Mouse (Mus musculus) embryonic facial prominence, embryonic 15.5 days (tissue): ENCODE results near the gene Hscb. TPM values are rescaled to one million over a fixed set of nuclear protein-coding genes. Genes with fewer than 3 reads are reported as not detected.
"Not testable (repeated sequence)": the region's sequence is repeated elsewhere in the genome, so short reads cannot be mapped to it uniquely, and the experiment has no call there.

Experiments used
- ATAC-seq: fragments of 200-750 bp; cut with Nextera tagmentation; 2 replicates; pipeline ENCODE4 v1.8.0; 2017; ENCODE audit warnings: low read depth, moderate TSS enrichment; ENCODE audit not compliant: insufficient number of reproducible peaks, low FRiP score, low TSS enrichment
- H3K27ac ChIP-seq: fragments of 300-500 bp; sonication (generic); replicated peaks from 2 replicates; pipeline ENCODE4 v1.5.1; 2015; ENCODE audit warnings: mild to moderate bottlenecking, inconsistent platforms
- H3K27me3 ChIP-seq: fragments of 300-500 bp; sonication (generic); 2 replicates; pipeline ENCODE4 v1.6.1; 2015; ENCODE audit warnings: inconsistent platforms
- H3K36me3 ChIP-seq: fragments of 300-500 bp; sonication (generic); 2 replicates; pipeline ENCODE4 v1.6.1; 2015; ENCODE audit warnings: mild to moderate bottlenecking, inconsistent platforms
- H3K4me1 ChIP-seq: fragments of 300-500 bp; sonication (generic); 2 replicates; pipeline ENCODE4 v1.6.1; 2015; ENCODE audit warnings: inconsistent platforms
- H3K4me2 ChIP-seq: fragments of 300-500 bp; sonication (generic); replicated peaks from 2 replicates; pipeline ENCODE4 v1.6.1; 2015; ENCODE audit warnings: mild to moderate bottlenecking, inconsistent platforms
- H3K4me3 ChIP-seq: fragments of 300-500 bp; sonication (generic); replicated peaks from 2 replicates; pipeline ENCODE4 v1.5.1; 2015; ENCODE audit warnings: mild to moderate bottlenecking, inconsistent platforms
- H3K9ac ChIP-seq: fragments of 300-500 bp; sonication (generic); 2 replicates; pipeline ENCODE4 v1.6.1; 2015; ENCODE audit warnings: inconsistent platforms
- H3K9me3 ChIP-seq: fragments of 300-500 bp; sonication (generic); replicated peaks from 2 replicates; pipeline ENCODE4 v1.6.1; 2016; ENCODE audit warnings: inconsistent platforms
- WGBS: fragments of 180-500 bp; shearing (Covaris S2); methylation state at CpG from one replicate; pipeline ENCODE4 v1.1.7; 2015; 5-methylcytosine and 5-hydroxymethylcytosine counted together
- polyA plus RNA-seq: library from polyadenylated mRNA; unstranded; fragments of >200 nt; fragmentation: Nextera tagmentation; extraction: Ambion mirVana; gene quantifications from 2 replicates; pipeline ENCODE4 v1.2.1, GENCODE M21; 2015

Hscb gene
- polyA plus RNA-seq, 1 experiment from 2014 or later: 24.6 TPM

DNA sequence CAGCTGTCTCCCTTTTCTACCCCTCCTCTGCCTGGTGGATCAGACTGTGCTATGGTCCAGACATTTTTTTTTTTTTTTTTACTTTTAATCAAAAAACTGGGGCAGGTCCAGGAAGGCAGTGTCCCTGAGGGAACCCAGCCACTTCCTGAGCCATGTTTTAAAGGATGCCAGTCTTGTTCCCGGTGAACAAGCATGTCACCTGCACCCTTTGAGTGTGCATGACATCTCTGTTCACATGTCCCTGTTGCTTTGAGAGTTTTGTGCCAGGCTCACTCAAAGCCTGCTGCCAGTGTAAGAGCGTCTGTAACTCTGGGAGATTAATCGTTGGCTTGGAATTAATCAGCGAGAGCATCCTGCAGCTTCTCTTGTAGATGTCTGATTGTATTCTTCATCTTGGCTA lies 28.9 kb upstream of the Hscb start:
- H3K27me3 ChIP-seq: no peaks in the 10 kb centered on the region
- H3K36me3 ChIP-seq: peaks cover 15% of the 10 kb centered on the region; the same call in 1 of the 2 replicates
- H3K4me1 ChIP-seq: peaks cover 8% of the 10 kb centered on the region; the same call in 1 of the 2 replicates
- no peaks in the 10 kb centered on the region for H3K9me3 ChIP-seq
- H3K27ac ChIP-seq: no peak overlapping the region
- 67% methylated on average over 4 of the region's 4 CpGs for WGBS
- no peak overlapping the region for H3K9ac ChIP-seq
- no peak for ATAC-seq
- H3K4me2 ChIP-seq: no peak overlapping the region
- no peak overlapping the region for H3K4me3 ChIP-seq

DNA sequence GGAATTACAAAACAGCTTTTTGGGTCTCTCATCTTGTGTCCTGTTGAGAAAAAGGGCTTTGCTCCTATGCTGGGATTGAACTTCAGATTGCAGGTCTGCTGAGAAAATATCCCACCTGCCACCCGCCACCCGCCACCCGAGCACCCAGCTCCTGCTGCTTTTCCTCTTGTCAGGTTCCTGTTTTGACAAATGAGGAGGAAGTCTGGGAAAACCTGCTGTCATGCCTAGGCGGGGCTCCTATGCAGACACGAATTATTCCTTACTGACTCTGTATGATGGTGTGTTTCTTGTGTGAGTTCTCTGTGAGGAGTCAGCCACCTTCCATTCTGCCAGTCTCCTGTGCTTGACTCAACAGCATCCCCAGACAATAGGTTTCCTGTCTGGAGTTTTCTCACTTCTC lies 20.9 kb upstream of the Hscb start:
- H3K9me3 ChIP-seq: no peaks in the 10 kb centered on the region
- peaks cover 19% of the 10 kb centered on the region for H3K36me3 ChIP-seq
- no peak overlapping the region for H3K4me2 ChIP-seq
- H3K4me3 ChIP-seq: no peak overlapping the region
- ATAC-seq: no peak
- no peaks in the 10 kb centered on the region for H3K4me1 ChIP-seq
- no peak overlapping the region for H3K27ac ChIP-seq
- H3K9ac ChIP-seq: no peak overlapping the region
- H3K27me3 ChIP-seq: no peaks in the 10 kb centered on the region
- 86% methylated on average over 5 of the region's 5 CpGs for WGBS

DNA sequence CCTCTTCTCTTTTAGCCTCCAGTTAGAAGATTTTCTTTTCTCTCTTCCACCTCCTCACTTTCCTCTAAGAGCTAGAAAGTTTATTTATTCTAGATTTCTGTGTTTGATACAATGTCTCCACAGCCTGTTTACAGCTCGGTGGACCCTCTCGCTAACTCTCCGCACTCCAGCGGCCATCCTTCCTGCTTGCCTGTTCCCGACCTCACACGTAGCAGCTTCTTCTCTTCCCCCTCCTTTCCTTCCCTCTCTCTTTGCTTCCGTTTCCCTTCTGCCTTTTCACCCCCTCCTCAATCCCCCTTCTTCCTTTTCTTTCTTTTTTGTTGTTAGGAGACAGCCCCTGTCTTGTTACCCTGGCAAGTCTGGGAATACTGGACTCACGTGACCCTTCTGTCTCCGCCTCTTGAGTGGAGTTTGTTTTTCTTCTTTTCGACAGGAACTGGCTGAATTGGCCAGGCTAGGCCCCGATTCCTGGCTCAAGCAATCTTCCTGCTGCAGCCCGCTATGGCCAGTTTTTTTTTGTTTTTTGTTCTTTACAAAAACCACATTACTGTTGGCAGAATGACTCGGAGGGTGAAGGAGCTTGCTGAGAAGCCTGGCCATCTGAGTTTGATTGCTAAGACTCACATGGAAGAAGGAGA lies 19.6 kb upstream of the Hscb start:
- 52% methylated on average over 13 of the region's 13 CpGs for WGBS
- Histone ChIP-seq H3K4me3 (0 out of 2 replicates have a peak overlapping the region, but pooled peaks have one; percentile 10), H3K9me3 (no peaks in the 10 kb centered on the region), H3K36me3 (peaks cover 19% of the 10 kb centered on the region), H3K4me2 (no peak overlapping the region), H3K27ac (peak overlapping the region; percentile 78), H3K27me3 (no peaks in the 10 kb centered on the region), H3K9ac (no peak overlapping the region), H3K4me1 (no peaks in the 10 kb centered on the region)
- 0 out of 2 replicates have a peak, but pooled peaks have one; percentile 43 for ATAC-seq

DNA sequence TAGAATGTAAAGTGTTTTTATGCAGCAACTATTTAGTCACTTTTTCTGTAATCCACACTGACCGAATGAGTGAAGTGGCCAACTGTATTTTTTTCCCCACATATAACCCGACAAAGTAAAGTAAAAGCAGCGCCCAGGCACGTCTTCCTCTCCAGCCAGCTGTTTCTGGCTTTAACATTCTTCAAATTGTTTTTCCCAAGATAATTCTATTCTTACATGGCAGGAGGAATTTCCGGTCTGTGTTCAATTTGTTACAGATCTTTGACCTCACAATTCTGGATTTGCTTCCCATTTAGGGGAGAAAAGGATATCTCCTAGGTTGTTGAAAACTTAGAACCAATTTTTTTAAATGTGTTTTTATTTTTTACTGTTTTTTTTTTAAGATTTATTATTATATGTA lies 17.5 kb upstream of the Hscb start:
- no peak for ATAC-seq
- H3K27me3 ChIP-seq: no peaks in the 10 kb centered on the region
- 22% methylated on average over 5 of the region's 5 CpGs for WGBS
- no peak overlapping the region for H3K4me2 ChIP-seq
- H3K9ac ChIP-seq: no peak overlapping the region
- no peaks in the 10 kb centered on the region for H3K9me3 ChIP-seq
- peaks cover 11% of the 10 kb centered on the region; the same call in 1 of the 2 replicates for H3K36me3 ChIP-seq
- 0 out of 2 replicates have a peak overlapping the region, but pooled peaks have one; percentile 34 for H3K27ac ChIP-seq
- no peaks in the 10 kb centered on the region for H3K4me1 ChIP-seq
- H3K4me3 ChIP-seq: no peak overlapping the region

DNA sequence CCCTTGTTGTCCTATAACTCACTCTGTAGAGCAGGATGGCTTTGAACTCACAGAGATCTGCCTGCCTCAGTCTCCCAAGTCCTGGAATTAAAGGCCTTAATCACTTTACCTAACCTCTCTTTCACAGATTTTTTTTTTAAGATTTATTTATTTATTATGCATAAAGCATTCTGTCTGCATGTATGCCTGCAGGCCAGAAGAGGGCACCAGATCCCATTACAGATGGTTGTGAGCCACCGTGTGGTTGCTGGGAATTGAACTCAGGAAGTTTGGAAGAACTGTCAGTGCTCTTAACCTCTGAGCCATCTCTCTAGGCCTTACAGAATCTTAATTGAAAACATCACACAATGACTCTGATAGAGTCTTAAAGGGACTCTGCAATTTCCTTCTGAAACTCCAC lies 13.4 kb upstream of the Hscb start:
- H3K36me3 ChIP-seq: peaks cover 17% of the 10 kb centered on the region; the same call in 1 of the 2 replicates
- no peak for ATAC-seq
- H3K4me2 ChIP-seq: no peak overlapping the region
- no peak overlapping the region for H3K4me3 ChIP-seq
- H3K9ac ChIP-seq: no peak overlapping the region
- WGBS: 80% methylated on average over 1 of the region's 1 CpGs
- no peaks in the 10 kb centered on the region for H3K27me3 ChIP-seq
- H3K9me3 ChIP-seq: no peaks in the 10 kb centered on the region
- no peak overlapping the region for H3K27ac ChIP-seq
- no peaks in the 10 kb centered on the region for H3K4me1 ChIP-seq

DNA sequence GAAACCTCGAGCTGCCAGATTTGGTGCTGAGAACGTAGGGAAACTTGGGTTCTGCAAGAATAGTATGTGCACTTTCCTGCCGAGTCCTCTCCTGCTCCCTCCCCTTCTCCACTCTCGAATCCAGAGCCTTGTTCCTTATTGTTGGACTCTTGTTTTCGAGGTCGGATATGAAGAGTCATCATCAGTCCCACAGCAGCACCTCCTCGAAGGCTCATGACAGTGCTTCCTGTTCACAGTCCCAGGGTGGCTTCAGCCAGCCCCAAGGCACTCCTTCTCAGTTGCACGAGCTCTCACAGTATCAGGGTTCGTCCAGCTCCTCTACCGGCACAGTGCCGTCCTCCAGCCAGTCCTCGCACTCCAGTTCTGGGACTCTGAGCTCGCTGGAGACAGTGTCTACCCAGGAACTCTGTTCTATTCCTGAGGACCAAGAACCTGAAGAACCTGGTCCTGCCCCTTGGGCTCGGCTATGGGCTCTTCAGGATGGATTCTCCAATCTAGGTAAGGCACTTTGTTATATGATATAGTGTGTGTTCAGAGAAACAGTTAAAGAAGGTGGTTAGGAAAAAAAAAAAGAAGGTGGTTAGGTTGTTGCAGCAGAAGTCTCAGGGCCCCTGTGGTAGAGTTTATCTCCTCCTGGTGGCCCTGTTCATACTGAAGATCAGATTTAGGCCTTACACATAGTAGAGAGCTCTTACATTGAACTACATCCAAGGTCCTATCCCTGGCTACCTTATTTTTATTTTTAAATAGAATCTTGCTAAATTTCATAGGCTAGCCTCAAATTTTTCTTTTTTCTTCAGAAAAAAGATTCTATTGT lies 1.7 kb upstream of the Hscb start:
- no peaks in the 10 kb centered on the region for H3K9me3 ChIP-seq
- no peaks in the 10 kb centered on the region for H3K27me3 ChIP-seq
- H3K4me3 ChIP-seq: no peak overlapping the region
- H3K36me3 ChIP-seq: peaks cover 7% of the 10 kb centered on the region; the same call in 1 of the 2 replicates
- peaks cover 9% of the 10 kb centered on the region; the same call in 1 of the 2 replicates for H3K4me1 ChIP-seq
- no peak overlapping the region; the same call in 1 of the 2 replicates for H3K4me2 ChIP-seq
- 90% methylated on average over 14 of the region's 14 CpGs for WGBS
- no peak overlapping the region for H3K9ac ChIP-seq
- no peak overlapping the region for H3K27ac ChIP-seq
- no peak for ATAC-seq

DNA sequence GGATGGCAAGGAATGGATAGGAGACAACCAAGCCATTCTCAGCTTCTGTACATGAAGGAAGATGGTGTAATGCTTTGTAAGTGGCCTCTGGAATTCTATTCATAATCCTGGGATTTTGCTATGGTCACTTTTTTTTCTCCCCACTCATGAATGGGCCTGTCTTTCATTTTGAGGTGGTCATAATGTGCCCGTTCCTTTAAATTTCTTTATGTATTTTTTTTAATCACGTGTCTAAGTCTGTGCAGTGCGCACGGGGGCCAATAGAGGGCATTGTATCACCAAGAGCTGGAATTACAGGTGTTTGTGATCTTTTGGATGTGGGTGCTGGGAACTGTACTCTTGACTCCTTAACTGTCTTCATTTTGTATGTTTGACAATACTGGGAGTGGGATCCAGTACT lies 888 bp upstream of the Hscb start:
- H3K4me1 ChIP-seq: peaks cover 9% of the 10 kb centered on the region; the same call in 1 of the 2 replicates
- no peaks in the 10 kb centered on the region for H3K9me3 ChIP-seq
- no peaks in the 10 kb centered on the region for H3K27me3 ChIP-seq
- peaks cover 7% of the 10 kb centered on the region; the same call in 1 of the 2 replicates for H3K36me3 ChIP-seq
- WGBS: 4% methylated on average over 4 of the region's 4 CpGs
- peak overlapping the region; percentile 82 for H3K27ac ChIP-seq
- peak overlapping the region; percentile 68 for H3K4me3 ChIP-seq
- peak overlapping the region; percentile 41 for H3K9ac ChIP-seq
- H3K4me2 ChIP-seq: peak overlapping the region; percentile 55
- ATAC-seq: no peak

DNA sequence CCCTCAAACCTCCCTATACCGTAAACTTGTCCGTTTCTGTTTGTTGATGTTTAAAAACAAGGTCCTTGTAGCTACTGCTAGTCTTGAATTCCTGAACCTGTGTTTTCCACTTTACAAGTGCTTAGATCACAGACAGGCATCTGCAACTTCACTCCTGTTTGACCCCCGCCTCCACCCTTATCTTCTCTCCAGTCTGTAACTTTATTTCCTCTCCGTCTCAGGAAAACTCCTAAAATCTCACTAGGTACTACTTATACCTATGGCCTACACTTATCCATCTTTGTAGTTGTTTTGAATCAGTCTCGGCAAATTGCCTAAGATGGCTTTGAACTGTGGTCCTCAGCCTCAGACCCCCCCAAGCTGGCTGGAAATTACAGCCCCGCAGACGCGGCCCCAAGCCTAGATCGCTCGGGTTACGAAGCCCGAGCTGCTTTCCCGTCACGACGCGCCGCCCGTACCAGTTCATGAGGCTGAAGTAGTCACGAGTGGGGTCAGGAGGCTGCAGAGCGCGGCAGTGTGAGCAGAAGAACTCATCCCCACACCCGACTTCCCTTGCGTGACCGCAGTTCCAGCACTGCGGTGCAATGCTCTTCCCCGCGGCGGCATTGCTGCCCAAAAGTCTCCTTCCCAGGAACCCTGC lies 419 bp downstream of the Hscb start:
- 6% methylated on average over 28 of the region's 28 CpGs for WGBS
- peak overlapping the region; percentile 68 for H3K4me3 ChIP-seq
- H3K9ac ChIP-seq: peak overlapping the region; percentile 67
- H3K9me3 ChIP-seq: no peaks in the 10 kb centered on the region
- peak overlapping the region; percentile 85 for H3K27ac ChIP-seq
- no peaks in the 10 kb centered on the region for H3K27me3 ChIP-seq
- peaks cover 9% of the 10 kb centered on the region; the same call in 1 of the 2 replicates for H3K4me1 ChIP-seq
- H3K36me3 ChIP-seq: peaks cover 5% of the 10 kb centered on the region; the same call in 1 of the 2 replicates
- ATAC-seq: peak; percentile 76
- H3K4me2 ChIP-seq: peak overlapping the region; percentile 77

DNA sequence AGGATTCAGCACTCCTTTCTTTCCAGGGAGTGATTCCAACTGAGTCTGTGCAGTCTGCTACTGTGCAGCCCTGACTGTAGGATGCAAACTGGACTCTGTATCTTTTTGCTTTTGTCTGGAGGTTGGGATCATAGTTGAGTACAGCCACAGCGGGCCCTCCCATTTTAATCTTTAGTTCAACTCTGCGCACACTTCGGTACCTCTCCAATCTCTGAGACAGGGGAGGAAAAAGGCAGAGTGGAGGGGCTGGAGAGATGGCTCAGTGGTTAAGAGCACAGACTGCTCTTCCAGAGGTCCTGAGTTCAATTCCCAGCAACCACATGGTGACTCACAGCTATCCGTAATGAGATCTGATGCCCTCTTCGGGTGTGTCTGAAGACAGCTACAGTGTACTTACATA lies 1.6 kb downstream of the Hscb start:
- H3K36me3 ChIP-seq, H3K9me3 ChIP-seq, H3K4me1 ChIP-seq, ATAC-seq, H3K4me3 ChIP-seq, H3K27ac ChIP-seq, H3K9ac ChIP-seq, H3K27me3 ChIP-seq, H3K4me2 ChIP-seq: not testable (repeated sequence)
- WGBS: 88% methylated on average over 5 of the region's 5 CpGs

DNA sequence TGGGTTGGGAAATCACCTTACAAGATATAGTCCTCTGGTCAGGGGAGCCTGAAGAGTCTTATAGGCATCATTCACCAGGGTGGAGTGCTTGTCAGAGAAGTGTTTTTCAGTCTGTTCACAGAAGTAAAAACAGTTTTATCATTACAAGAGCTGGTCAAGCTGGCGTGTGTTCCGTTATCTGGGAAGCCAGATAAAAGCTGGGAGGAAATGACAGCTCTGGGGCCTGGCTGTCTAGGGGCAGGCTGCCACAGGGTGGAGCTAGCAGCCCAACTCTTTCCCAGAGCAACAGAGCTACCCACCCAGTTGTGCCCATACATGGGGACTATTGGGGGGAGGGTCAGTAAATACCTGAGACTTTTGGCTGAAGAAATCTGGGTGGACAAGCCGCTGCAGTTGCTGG lies 3.6 kb downstream of the Hscb start:
- Histone ChIP-seq H3K4me1 (peaks cover 9% of the 10 kb centered on the region; the same call in 1 of the 2 replicates), H3K4me3 (no peak overlapping the region), H3K9ac (no peak overlapping the region), H3K36me3 (peaks cover 14% of the 10 kb centered on the region; the same call in 1 of the 2 replicates), H3K27me3 (no peaks in the 10 kb centered on the region), H3K4me2 (no peak overlapping the region), H3K27ac (no peak overlapping the region), H3K9me3 (no peaks in the 10 kb centered on the region)
- ATAC-seq: no peak
- 36% methylated on average over 3 of the region's 3 CpGs for WGBS
